Mouse (Mus musculus): ENCODE data around the gene Kcnab1. TPM values are rescaled to one million over a fixed set of nuclear protein-coding genes. Genes with fewer than 3 reads are reported as not detected.

Kcnab1 gene
- total and polyA plus RNA-seq, 3 experiments = 0.38 to 0.81 (median 0.76) TPM

DNA sequence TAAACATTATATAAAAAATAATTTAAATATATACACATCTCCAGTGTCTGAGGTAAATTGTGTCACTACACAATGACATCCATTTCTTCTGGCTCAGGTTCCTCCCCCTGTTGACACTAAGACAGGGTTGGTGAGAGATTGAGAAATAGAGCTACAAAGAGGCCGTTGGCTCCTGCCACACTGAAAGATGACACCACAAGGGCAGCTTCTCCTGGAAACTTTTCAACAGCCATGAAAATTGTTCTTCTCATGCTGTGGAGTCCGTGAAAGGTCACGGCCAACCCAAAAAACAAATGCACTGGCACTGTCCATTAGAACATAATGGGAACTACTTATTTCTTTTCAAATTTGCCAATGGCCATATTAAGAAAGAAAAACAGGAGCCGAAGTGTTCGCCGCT, 256.0 kb downstream of the Kcnab1 start:
- H3K4me1 ChIP-seq (ENCODE audit: control insufficient read depth in 1 of 2, insufficient read depth in 2 of 2) = peaks cover 0 to 3% of the 10 kb centered on the region in 2 experiments; a peak in 1 of 4 replicates
- H3K36me3 ChIP-seq (replicated peaks in 1 of 2; ENCODE audit: control insufficient read depth in 1 of 2, insufficient read depth in 1 of 2, low read length in 1 of 2) = peaks cover 34 to 58% of the 10 kb centered on the region in 2 experiments
- in situ Hi-C loops (cut with MboI; ENCODE audit: low pct_ligation_motif_present, low pct_unique_long_range_greater_than_20kb, low sequenced_read_pairs) = loop anchor here (25.0 kb wide), 1 partner anchor 572 kb away; no protein-coding TSS in a partner anchor
- no peaks in the 10 kb centered on the region for H3K27me3 ChIP-seq (replicated peaks)
- DNase-seq (ENCODE audit: extremely low read depth) = no peak
- TF ChIP-seq MEF2A (IDR thresholded peaks at IDR 0.05; ENCODE audit: borderline replicate concordance, low read depth, low read length) (no peak), HCFC1 (IDR thresholded peaks at IDR 0.05; ENCODE audit: low read depth, low read length) (no peak), JUN (IDR thresholded peaks at IDR 0.05; ENCODE audit: insufficient read depth, low read depth, low read length) (no peak), GABPA (IDR thresholded peaks at IDR 0.05; ENCODE audit: insufficient replicate concordance, low read depth, low read length) (no peak), MAFK (IDR thresholded peaks at IDR 0.05; ENCODE audit: insufficient replicate concordance, low read length) (no peak), IRF4 (IDR thresholded peaks at IDR 0.05; ENCODE audit: low read depth, low read length) (no peak), NRF1 (IDR thresholded peaks at IDR 0.05; ENCODE audit: low read depth, low read length) (no peak), NELFE (IDR thresholded peaks at IDR 0.05; ENCODE audit: low read depth, low read length) (no peak), UBTF (IDR thresholded peaks at IDR 0.05; ENCODE audit: low read depth, low read length) (no peak), MAX (IDR thresholded peaks at IDR 0.05; ENCODE audit: low read length) (no peak), EP300 (IDR thresholded peaks at IDR 0.05; ENCODE audit: low read length) (no peak), POLR2AphosphoS2 (IDR thresholded peaks at IDR 0.05; ENCODE audit: low read depth, low read length) (no peak), ETS1 (conservative IDR thresholded peaks at IDR 0.05; ENCODE audit: low read depth, low read length) (no peak), MAZ (IDR thresholded peaks at IDR 0.05; ENCODE audit: low read depth, low read length) (no peak), TBP (conservative IDR thresholded peaks at IDR 0.05; ENCODE audit: low read depth, low read length) (no peak)
- H3K79me2 ChIP-seq (replicated peaks; ENCODE audit: control insufficient read depth, extremely low read depth, insufficient read depth, poor library complexity, severe bottlenecking) = no peaks in the 10 kb centered on the region
- H3K9me3 ChIP-seq (replicated peaks; ENCODE audit: low read length) = no peaks in the 10 kb centered on the region
- dilution Hi-C loops (cut with MboI; ENCODE audit: extremely low pct_ligation_motif_present, extremely low pct_unique_long_range_greater_than_20kb, low sequenced_read_pairs) = no loop called here
- H3K4me2 ChIP-seq (ENCODE audit: insufficient read depth, low read depth, poor library complexity, severe bottlenecking) = no peak overlapping the region
- no peak overlapping the region for H3K9ac ChIP-seq (ENCODE audit: insufficient read depth, low read depth)
- no peak overlapping the region for H3K4me3 ChIP-seq (replicated peaks in 1 of 3; ENCODE audit: low read depth in 2 of 3, low read length in 2 of 3, poor library complexity in 1 of 3)
- no peak overlapping the region for H3K27ac ChIP-seq (ENCODE audit: insufficient read depth, low read depth)

DNA sequence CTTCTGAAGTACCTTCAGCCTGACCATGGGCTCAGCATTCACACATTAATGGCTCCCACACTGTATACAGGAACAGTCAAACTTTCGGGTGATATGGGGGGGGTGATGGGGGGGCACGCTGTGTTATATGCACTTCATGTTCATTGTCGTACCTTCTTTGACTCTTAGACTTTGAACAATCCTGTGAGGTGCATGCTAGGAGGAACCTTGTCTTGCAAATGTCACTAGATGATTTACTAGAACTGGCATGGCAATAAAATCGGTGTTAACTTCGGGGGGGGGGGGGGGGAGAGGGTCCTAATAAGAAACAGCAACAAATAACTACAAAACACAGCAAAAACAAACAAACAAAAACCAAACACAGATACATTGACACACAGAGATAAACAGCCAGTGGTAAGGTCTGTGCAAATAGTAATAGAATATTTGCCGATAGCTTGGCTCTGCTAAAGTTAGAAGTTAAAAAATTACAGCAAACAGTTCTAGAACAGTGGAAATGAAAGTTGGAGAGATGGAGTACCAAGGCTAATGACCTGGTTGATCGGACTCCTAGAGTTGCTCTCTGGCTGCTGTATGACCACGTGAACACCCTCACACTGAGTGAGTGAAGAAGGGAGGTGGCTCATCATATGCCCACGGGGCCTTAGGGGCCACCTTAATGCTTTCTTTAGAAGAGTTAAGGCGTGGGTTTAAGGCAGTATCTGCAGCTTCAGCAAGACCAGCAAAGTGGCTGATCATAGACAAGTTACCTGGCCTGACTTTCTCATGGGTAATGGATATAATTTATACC, 256.9 kb downstream of the Kcnab1 start:
- in situ Hi-C loops (cut with MboI; ENCODE audit: low pct_ligation_motif_present, low pct_unique_long_range_greater_than_20kb, low sequenced_read_pairs) (loop anchor here (25.0 kb wide), 1 partner anchor 571 kb away; no protein-coding TSS in a partner anchor), dilution Hi-C loops (cut with MboI; ENCODE audit: extremely low pct_ligation_motif_present, extremely low pct_unique_long_range_greater_than_20kb, low sequenced_read_pairs) (no loop called here)
- no peak for TF ChIP-seq MEF2A (IDR thresholded peaks at IDR 0.05; ENCODE audit: borderline replicate concordance, low read depth, low read length)
- TF ChIP-seq GABPA (IDR thresholded peaks at IDR 0.05; ENCODE audit: insufficient replicate concordance, low read depth, low read length) = no peak
- TF ChIP-seq ZNF384 (IDR thresholded peaks at IDR 0.05; ENCODE audit: low read depth, low read length) = no peak
- no peak for TF ChIP-seq E2F4 (IDR thresholded peaks at IDR 0.05; ENCODE audit: insufficient replicate concordance, low read depth, low read length)
- no peak for TF ChIP-seq USF2 (conservative IDR thresholded peaks at IDR 0.05; ENCODE audit: low read depth, low read length)
- no peaks in the 10 kb centered on the region for H3K27me3 ChIP-seq (replicated peaks)
- H3K79me2 ChIP-seq (replicated peaks; ENCODE audit: control insufficient read depth, extremely low read depth, insufficient read depth, poor library complexity, severe bottlenecking) = no peaks in the 10 kb centered on the region
- H3K4me3 ChIP-seq (replicated peaks in 1 of 3; ENCODE audit: low read depth in 2 of 3, low read length in 2 of 3, poor library complexity in 1 of 3) = no peak overlapping the region
- H3K36me3 ChIP-seq (replicated peaks in 1 of 2; ENCODE audit: control insufficient read depth in 1 of 2, insufficient read depth in 1 of 2, low read length in 1 of 2) = peaks cover 37 to 67% of the 10 kb centered on the region in 2 experiments
- no peak overlapping the region for H3K27ac ChIP-seq (ENCODE audit: insufficient read depth, low read depth)
- no peaks in the 10 kb centered on the region for H3K4me1 ChIP-seq (ENCODE audit: control insufficient read depth in 1 of 2, insufficient read depth in 2 of 2)
- H3K9ac ChIP-seq (ENCODE audit: insufficient read depth, low read depth) = no peak overlapping the region
- H3K9me3 ChIP-seq (replicated peaks; ENCODE audit: low read length) = no peaks in the 10 kb centered on the region
- no peak for DNase-seq (ENCODE audit: extremely low read depth)
- H3K4me2 ChIP-seq (ENCODE audit: insufficient read depth, low read depth, poor library complexity, severe bottlenecking) = no peak overlapping the region
